Mouse (Mus musculus) CD4-positive, CD25-positive, alpha-beta regulatory T cell, adult 4 months (primary cell): ENCODE data around the gene Actr10. TPM values are rescaled to one million over a fixed set of nuclear protein-coding genes. Genes with fewer than 3 reads are reported as not detected.

Experiments used
- ATAC-seq: one replicate; pipeline ENCODE4 v1.8.0; 2017
- polyA plus RNA-seq, 2 experiments: library from polyadenylated mRNA; unstranded; fragments of 100-300 nt; shearing (Covaris generic); gene quantifications; one replicate each; pipeline ENCODE4 v1.2.1; 2017

The Actr10 gene
- 100 to 1,000 TPM; 223 to 263 TPM for polyA plus RNA-seq

- peak; percentile 91 for ATAC-seq
Observed at GRCm38 (mm10) chr12:70937571-70938384, at the start of gene Actr10. Actr10 (plus strand) TSS chr12:70937857.

- no peak for ATAC-seq
Observed at GRCm38 (mm10) chr12:70890405-70890804, 47.3 kb upstream of the Actr10 start.

GRCm38 (mm10) chr12:70890874-70891470 is 46.7 kb upstream of the Actr10 start:
- ATAC-seq, result no peak

- no peak for ATAC-seq
Observed at GRCm38 (mm10) chr12:70895275-70895674, 42.4 kb upstream of the Actr10 start.

GRCm38 (mm10) chr12:70896068-70896467 is 41.6 kb upstream of the Actr10 start:
- no peak for ATAC-seq

- ATAC-seq, result no peak
Observed at GRCm38 (mm10) chr12:70897434-70897833, 40.2 kb upstream of the Actr10 start.

- no peak for ATAC-seq
Observed at GRCm38 (mm10) chr12:70898450-70898849, 39.2 kb upstream of the Actr10 start.

GRCm38 (mm10) chr12:70904471-70904870 is 33.2 kb upstream of the Actr10 start:
- no peak for ATAC-seq

GRCm38 (mm10) chr12:70906867-70907266 is 30.8 kb upstream of the Actr10 start:
- no peak for ATAC-seq

GRCm38 (mm10) chr12:70907651-70908050 is 30.0 kb upstream of the Actr10 start:
- no peak for ATAC-seq

- no peak for ATAC-seq
Observed at GRCm38 (mm10) chr12:70908076-70908475, 29.6 kb upstream of the Actr10 start.

GRCm38 (mm10) chr12:70910241-70910720 is 27.4 kb upstream of the Actr10 start:
- peak; percentile 51 for ATAC-seq

- ATAC-seq, result peak; percentile 61
Observed at GRCm38 (mm10) chr12:70911029-70911428, 26.6 kb upstream of the Actr10 start.

GRCm38 (mm10) chr12:70911676-70912379 is 25.8 kb upstream of the Actr10 start:
- no peak for ATAC-seq

- peak; percentile 66 for ATAC-seq
Observed at GRCm38 (mm10) chr12:70913429-70913828, 24.2 kb upstream of the Actr10 start.

- peak; percentile 57 for ATAC-seq
Observed at GRCm38 (mm10) chr12:70914387-70914786, 23.3 kb upstream of the Actr10 start.

- peak; percentile 47 for ATAC-seq
Observed at GRCm38 (mm10) chr12:70929781-70930180, 7.9 kb upstream of the Actr10 start.

GRCm38 (mm10) chr12:70937150-70937549 is 507 bp upstream of the Actr10 start:
- peak; percentile 28 for ATAC-seq

- peak; percentile 20 for ATAC-seq
Observed at GRCm38 (mm10) chr12:70940806-70941205, 3.1 kb downstream of the Actr10 start.

GRCm38 (mm10) chr12:70944181-70944580 is 6.5 kb downstream of the Actr10 start:
- ATAC-seq, result no peak

- peak; percentile 77 for ATAC-seq
Observed at GRCm38 (mm10) chr12:70946585-70947256, 9.1 kb downstream of the Actr10 start.

GRCm38 (mm10) chr12:70958640-70959039 is 21.0 kb downstream of the Actr10 start:
- ATAC-seq, result no peak

GRCm38 (mm10) chr12:70967581-70967980 is 29.9 kb downstream of the Actr10 start:
- ATAC-seq, result no peak
